8 mouse cellular contexts compared by ENCODE assay signal in the genomic region with DNA sequence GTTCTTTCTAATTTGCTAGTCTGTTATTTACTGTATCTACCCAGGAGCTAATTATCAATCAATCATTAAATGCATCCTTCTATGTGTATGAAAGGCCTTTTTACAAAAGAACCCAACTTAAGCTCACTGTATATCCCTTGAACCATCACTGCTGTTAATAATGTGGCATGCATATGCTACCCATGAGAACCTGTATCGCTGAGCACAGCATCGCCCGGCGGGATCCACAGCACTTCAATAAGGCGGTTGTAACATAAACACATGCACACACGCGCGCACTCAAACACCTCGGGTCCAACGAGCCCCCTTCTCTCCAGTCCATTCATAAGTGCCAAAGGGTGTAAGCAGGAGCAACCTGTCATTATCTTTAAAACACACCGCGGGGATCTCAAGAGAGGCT. TPM values are rescaled to one million over a fixed set of nuclear protein-coding genes. Genes with fewer than 3 reads are reported as not detected.
DNase-seq lines count a peak whose midpoint lies in the region; ATAC-seq and TF ChIP-seq lines count a peak whose summit lies in the region.

No protein-coding gene starts in this region.

- H3K4me2 ChIP-seq in kidney, postnatal 0 days (ENCODE audit: low read length) = peak overlapping the region; percentile 89
- H3K4me2 ChIP-seq in stomach, embryonic 14.5 days (replicated peaks; ENCODE audit: low read depth, low read length) = peak overlapping the region; percentile 88

- no peak overlapping the region for H3K9ac ChIP-seq in kidney, postnatal 0 days (ENCODE audit: low read depth, low read length)
- peak overlapping the region; percentile 37; the same call in 1 of the 2 replicates for H3K9ac ChIP-seq in stomach, embryonic 14.5 days (replicated peaks; ENCODE audit: low read depth, low read length)

- H3K4me1 ChIP-seq in kidney, postnatal 0 days (replicated peaks; ENCODE audit: insufficient read depth, low read length) = no peaks in the 10 kb centered on the region
- H3K4me1 ChIP-seq in stomach, embryonic 14.5 days (ENCODE audit: control insufficient read depth, insufficient read depth, low read length) = no peaks in the 10 kb centered on the region

- H3K27ac ChIP-seq in kidney, postnatal 0 days = no peak overlapping the region
- H3K27ac ChIP-seq in stomach, embryonic 14.5 days (ENCODE audit: low read length) = no peak overlapping the region

- WGBS in kidney, postnatal 0 days = 4% methylated on average over 12 of the region's 12 CpGs
- 3% methylated on average over 12 of the region's 12 CpGs for WGBS in stomach, embryonic 14.5 days

- TF ChIP-seq CTCF in kidney, postnatal 0 days (IDR thresholded peaks at IDR 0.05; ENCODE audit: low read depth) = no peak

- H3K4me3 ChIP-seq in kidney, postnatal 0 days (replicated peaks; ENCODE audit: low read depth, low read length) = peak overlapping the region; percentile 53
- peak overlapping the region; percentile 59 for H3K4me3 ChIP-seq in stomach, embryonic 14.5 days (ENCODE audit: low read depth, low read length)

- H3K27me3 ChIP-seq in kidney, postnatal 0 days (ENCODE audit: insufficient read depth, low read length) = 0 out of 2 replicates have a peak, but pooled peaks cover 3% of the 10 kb centered on the region
- H3K27me3 ChIP-seq in stomach, embryonic 14.5 days (ENCODE audit: control insufficient read depth, insufficient read depth, low read length) = no peaks in the 10 kb centered on the region

- H3K36me3 ChIP-seq in kidney, postnatal 0 days (ENCODE audit: insufficient read depth, low read length) = no peaks in the 10 kb centered on the region
- no peaks in the 10 kb centered on the region for H3K36me3 ChIP-seq in stomach, embryonic 14.5 days (ENCODE audit: control insufficient read depth, insufficient read depth, low read length)

- no peak for ATAC-seq in kidney, postnatal 0 days (replicated peaks; ENCODE audit: low FRiP score, low read depth)
- no peak for ATAC-seq in stomach, embryonic 14.5 days (ENCODE audit: insufficient number of reproducible peaks, insufficient read depth, low FRiP score, low read depth)
- ATAC-seq in CD4-positive, CD25-positive, alpha-beta regulatory T cell, adult 4 months = no peak

- no peak for DNase-seq in kidney, postnatal 0 days (ENCODE audit: low spot score)
- no peak for DNase-seq in kidney, adult 11 months
- peak; percentile 43 for DNase-seq in cerebellum, adult 9-11 months
- peak; percentile 62 for DNase-seq in forelimb bud, embryonic 11.5 days (ENCODE audit: low read depth, low spot score)
- DNase-seq in liver = peak; percentile 3
- no peak for DNase-seq in lung, postnatal 25 days (ENCODE audit: low spot score)

- no peaks in the 10 kb centered on the region for H3K9me3 ChIP-seq in kidney, postnatal 0 days (replicated peaks; ENCODE audit: low read length)
- no peaks in the 10 kb centered on the region for H3K9me3 ChIP-seq in stomach, embryonic 14.5 days (ENCODE audit: control insufficient read depth, low read depth, low read length)

RNA-seq across cellular contexts. Expression of gene Epha3, which starts 0.8 kb away (rescaled TPM):
- polyA plus RNA-seq in kidney, postnatal 0 days (2015; fragmentation: Nextera tagmentation; extraction: Ambion mirVana) = 7.5 and 7.7 TPM in 2 replicates
- 19.5 and 22.7 TPM in 2 replicates for polyA plus RNA-seq in stomach, embryonic 14.5 days (2014; fragmentation: Nextera tagmentation; extraction: Ambion mirVana)
- polyA plus RNA-seq in CD4-positive, CD25-positive, alpha-beta regulatory T cell, adult 4 months (2017; shearing (Covaris generic)) = under 1 TPM; 0.47 to 0.89 TPM

Comparison
In these comparisons a context has a peak if more than half of its experiments do, and no peak if none do; other contexts are left out.
1. DNase-seq: peak in cerebellum, adult 9-11 months (single experiment), forelimb bud, embryonic 11.5 days (single experiment) and liver (single experiment); none in kidney, postnatal 0 days (single experiment), kidney, adult 11 months (single experiment) and lung, postnatal 25 days (single experiment).